Mouse (Mus musculus): ENCODE data around the gene Cux2. TPM values are rescaled to one million over a fixed set of nuclear protein-coding genes. Genes with fewer than 3 reads are reported as not detected.

Cux2 gene
- polyA plus RNA-seq, 1 experiment from 2014 or later: 2.5 TPM

DNA sequence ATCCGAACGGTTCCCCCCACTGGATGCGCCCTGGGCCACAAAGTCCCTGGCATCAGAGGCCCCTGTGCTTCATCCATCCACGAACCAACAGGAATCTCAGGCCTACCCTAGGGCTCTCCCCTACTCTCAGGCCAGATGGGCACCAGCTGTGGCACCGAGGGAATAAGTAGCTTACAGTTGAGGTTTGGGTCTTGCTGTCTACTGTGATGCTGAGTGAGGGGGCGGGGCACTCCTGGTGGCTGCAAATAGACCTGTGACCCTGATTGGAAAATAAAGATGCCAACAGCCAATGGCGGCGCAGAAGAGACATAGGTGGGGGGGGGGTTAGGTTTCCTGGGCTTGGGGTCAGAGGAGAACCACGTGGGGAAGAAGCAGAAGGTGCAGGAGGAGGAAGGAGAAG, 38.6 kb downstream of the Cux2 start:
- H3K36me3 ChIP-seq: no peaks in the 10 kb centered on the region
- H3K27ac ChIP-seq: no peak overlapping the region
- 30% methylated on average over 9 of the region's 9 CpGs for WGBS
- H3K4me1 ChIP-seq: 0 out of 2 replicates have a peak, but pooled peaks cover 5% of the 10 kb centered on the region
- no peak overlapping the region for H3K4me2 ChIP-seq
- 0 out of 2 replicates have a peak, but pooled peaks cover 3% of the 10 kb centered on the region for H3K27me3 ChIP-seq
- ATAC-seq (ENCODE audit: insufficient number of reproducible peaks, low FRiP score, low TSS enrichment, low read depth): no peak
- no peak overlapping the region for H3K4me3 ChIP-seq
- H3K9me3 ChIP-seq: no peaks in the 10 kb centered on the region
- no peak overlapping the region for H3K9ac ChIP-seq

DNA sequence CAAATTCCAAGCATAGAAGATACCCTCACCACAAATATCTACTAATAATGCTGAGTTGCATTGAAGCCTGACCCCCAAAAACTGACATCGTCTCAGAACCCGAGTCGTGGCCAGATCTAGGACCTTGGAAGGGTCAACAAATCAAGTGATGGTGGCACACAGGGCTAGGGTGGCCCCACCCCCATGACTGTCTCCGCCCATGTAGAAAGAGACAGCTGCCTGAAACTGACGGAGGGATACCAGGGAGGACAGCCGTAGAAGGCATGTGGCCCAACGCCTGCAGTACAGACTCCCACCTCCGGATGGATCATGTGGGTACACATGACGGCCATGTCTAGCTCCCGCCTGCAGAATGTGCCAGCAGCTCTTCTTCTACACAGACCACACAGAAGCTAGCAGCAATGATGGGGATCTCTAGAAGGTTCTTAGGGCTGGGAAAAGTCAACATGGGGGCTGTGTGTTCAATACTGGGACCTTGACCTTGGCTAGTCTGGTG, 41.9 kb downstream of the Cux2 start:
- Histone ChIP-seq H3K27me3 (no peaks in the 10 kb centered on the region), H3K9ac (no peak overlapping the region), H3K27ac (no peak overlapping the region), H3K4me1 (no peaks in the 10 kb centered on the region), H3K4me3 (no peak overlapping the region), H3K9me3 (no peaks in the 10 kb centered on the region), H3K36me3 (no peaks in the 10 kb centered on the region), H3K4me2 (no peak overlapping the region)
- no peak for ATAC-seq (ENCODE audit: insufficient number of reproducible peaks, low FRiP score, low TSS enrichment, low read depth)
- 80% methylated on average over 10 of the region's 10 CpGs for WGBS

DNA sequence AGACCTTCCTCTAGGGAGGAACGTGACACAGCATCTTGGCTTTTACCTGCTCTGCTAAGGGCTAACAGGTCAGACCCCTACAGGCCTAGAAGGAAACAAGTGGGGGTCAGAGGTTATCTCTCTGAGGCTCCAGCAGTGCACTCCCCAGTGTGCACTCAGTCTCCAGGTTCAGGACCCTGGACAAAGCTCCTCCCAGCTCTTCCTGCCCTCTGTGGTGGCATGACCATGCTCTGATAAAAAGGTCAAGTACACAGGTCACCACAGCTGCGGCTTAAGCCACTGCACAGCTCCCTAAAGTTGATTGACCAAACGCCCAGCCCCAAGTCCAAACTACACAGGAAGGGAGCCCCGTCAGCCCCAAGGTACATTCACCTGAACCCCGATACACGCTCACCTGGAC, 46.4 kb downstream of the Cux2 start:
- Histone ChIP-seq H3K36me3 (no peaks in the 10 kb centered on the region), H3K27me3 (no peaks in the 10 kb centered on the region), H3K4me3 (no peak overlapping the region), H3K27ac (no peak overlapping the region), H3K9me3 (no peaks in the 10 kb centered on the region), H3K9ac (no peak overlapping the region), H3K4me2 (no peak overlapping the region), H3K4me1 (no peaks in the 10 kb centered on the region)
- WGBS: 65% methylated on average over 6 of the region's 6 CpGs
- no peak for ATAC-seq (ENCODE audit: insufficient number of reproducible peaks, low FRiP score, low TSS enrichment, low read depth)

- no peaks in the 10 kb centered on the region for H3K36me3 ChIP-seq
- no peaks in the 10 kb centered on the region for H3K9me3 ChIP-seq
- WGBS: 65% methylated on average over 18 of the region's 18 CpGs
- no peak overlapping the region for H3K4me3 ChIP-seq
- no peaks in the 10 kb centered on the region for H3K27me3 ChIP-seq
- H3K27ac ChIP-seq: no peak overlapping the region
- no peak overlapping the region for H3K9ac ChIP-seq
- no peak overlapping the region for H3K4me2 ChIP-seq
- no peaks in the 10 kb centered on the region for H3K4me1 ChIP-seq
- no peak for ATAC-seq (ENCODE audit: insufficient number of reproducible peaks, low FRiP score, low TSS enrichment, low read depth)
Measured at GRCm38 (mm10) chr5:122002148-122002547, 47.8 kb downstream of the Cux2 start.

GRCm38 (mm10) chr5:122001311-122001710, 48.6 kb downstream of the Cux2 start:
- Histone ChIP-seq H3K27ac (no peak overlapping the region), H3K4me2 (no peak overlapping the region), H3K9me3 (no peaks in the 10 kb centered on the region), H3K9ac (no peak overlapping the region), H3K4me3 (no peak overlapping the region), H3K27me3 (no peaks in the 10 kb centered on the region), H3K36me3 (no peaks in the 10 kb centered on the region), H3K4me1 (no peaks in the 10 kb centered on the region)
- no peak for ATAC-seq (ENCODE audit: insufficient number of reproducible peaks, low FRiP score, low TSS enrichment, low read depth)
- WGBS: 86% methylated on average over 9 of the region's 9 CpGs

- Histone ChIP-seq H3K27ac (no peak overlapping the region), H3K27me3 (no peaks in the 10 kb centered on the region), H3K9ac (no peak overlapping the region), H3K36me3 (no peaks in the 10 kb centered on the region), H3K9me3 (no peaks in the 10 kb centered on the region), H3K4me3 (no peak overlapping the region), H3K4me2 (no peak overlapping the region), H3K4me1 (no peaks in the 10 kb centered on the region)
- WGBS: 87% methylated on average over 16 of the region's 16 CpGs
- ATAC-seq (ENCODE audit: insufficient number of reproducible peaks, low FRiP score, low TSS enrichment, low read depth): no peak
Measured at GRCm38 (mm10) chr5:122000381-122000780, 49.5 kb downstream of the Cux2 start.

- no peak overlapping the region for H3K4me3 ChIP-seq
- no peaks in the 10 kb centered on the region for H3K36me3 ChIP-seq
- no peak overlapping the region for H3K27ac ChIP-seq
- no peaks in the 10 kb centered on the region for H3K27me3 ChIP-seq
- H3K4me2 ChIP-seq: no peak overlapping the region
- no peak for ATAC-seq (ENCODE audit: insufficient number of reproducible peaks, low FRiP score, low TSS enrichment, low read depth)
- H3K9ac ChIP-seq: no peak overlapping the region
- WGBS: 56% methylated on average over 10 of the region's 10 CpGs
- no peaks in the 10 kb centered on the region for H3K9me3 ChIP-seq
- H3K4me1 ChIP-seq: peaks cover 2% of the 10 kb centered on the region; the same call in 1 of the 2 replicates
Measured at GRCm38 (mm10) chr5:121998981-121999795, 50.7 kb downstream of the Cux2 start.

GRCm38 (mm10) chr5:121998281-121998680, 51.6 kb downstream of the Cux2 start:
- WGBS: 86% methylated on average over 7 of the region's 7 CpGs

GRCm38 (mm10) chr5:121996701-121997100, 53.2 kb downstream of the Cux2 start:
- no peaks in the 10 kb centered on the region for H3K9me3 ChIP-seq
- no peak overlapping the region for H3K27ac ChIP-seq
- WGBS: 73% methylated on average over 6 of the region's 6 CpGs
- no peak overlapping the region for H3K4me3 ChIP-seq
- ATAC-seq (ENCODE audit: insufficient number of reproducible peaks, low FRiP score, low TSS enrichment, low read depth): no peak
- no peaks in the 10 kb centered on the region for H3K27me3 ChIP-seq
- peaks cover 2% of the 10 kb centered on the region; the same call in 1 of the 2 replicates for H3K4me1 ChIP-seq
- H3K4me2 ChIP-seq: no peak overlapping the region
- no peaks in the 10 kb centered on the region for H3K36me3 ChIP-seq
- no peak overlapping the region for H3K9ac ChIP-seq

More at GRCm38 (mm10) chr5:121998281-121998680, 51.6 kb downstream of the Cux2 start:
- H3K9ac ChIP-seq: no peak overlapping the region
- no peaks in the 10 kb centered on the region for H3K9me3 ChIP-seq
- no peak overlapping the region for H3K4me2 ChIP-seq
- H3K4me3 ChIP-seq: no peak overlapping the region
- no peak overlapping the region for H3K27ac ChIP-seq
- H3K4me1 ChIP-seq: peaks cover 2% of the 10 kb centered on the region; the same call in 1 of the 2 replicates
- ATAC-seq (ENCODE audit: insufficient number of reproducible peaks, low FRiP score, low TSS enrichment, low read depth): no peak
- H3K27me3 ChIP-seq: no peaks in the 10 kb centered on the region
- H3K36me3 ChIP-seq: no peaks in the 10 kb centered on the region

DNA sequence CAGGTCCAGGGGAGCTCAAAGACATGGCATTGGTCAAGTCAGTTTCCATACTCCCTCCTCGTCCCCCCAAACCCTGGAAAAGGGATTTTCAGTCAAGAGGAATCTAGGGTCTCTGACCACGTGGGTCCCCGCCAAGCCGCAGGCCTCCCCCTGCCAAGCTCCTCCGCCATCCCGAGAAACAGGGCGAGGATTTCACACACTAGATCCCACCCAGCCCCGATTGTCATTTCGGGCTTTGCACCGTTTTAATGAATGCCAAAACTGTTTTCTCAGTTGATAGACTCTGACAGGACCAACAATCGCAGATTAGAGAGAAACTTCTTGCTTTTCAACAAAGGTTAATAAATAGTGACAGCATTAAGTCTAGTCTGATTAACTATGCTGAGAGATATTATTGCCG, 55.1 kb downstream of the Cux2 start:
- no peak overlapping the region for H3K4me3 ChIP-seq
- no peak overlapping the region for H3K27ac ChIP-seq
- no peak for ATAC-seq (ENCODE audit: insufficient number of reproducible peaks, low FRiP score, low TSS enrichment, low read depth)
- H3K4me2 ChIP-seq: no peak overlapping the region
- WGBS: 70% methylated on average over 12 of the region's 12 CpGs
- H3K36me3 ChIP-seq: no peaks in the 10 kb centered on the region
- no peaks in the 10 kb centered on the region for H3K27me3 ChIP-seq
- H3K4me1 ChIP-seq: peaks cover 2% of the 10 kb centered on the region; the same call in 1 of the 2 replicates
- H3K9me3 ChIP-seq: no peaks in the 10 kb centered on the region
- no peak overlapping the region for H3K9ac ChIP-seq

- H3K9ac ChIP-seq: no peak overlapping the region
- no peak overlapping the region for H3K4me3 ChIP-seq
- H3K9me3 ChIP-seq: no peaks in the 10 kb centered on the region
- WGBS: 43% methylated on average over 6 of the region's 6 CpGs
- no peaks in the 10 kb centered on the region for H3K27me3 ChIP-seq
- H3K36me3 ChIP-seq: no peaks in the 10 kb centered on the region
- ATAC-seq (ENCODE audit: insufficient number of reproducible peaks, low FRiP score, low TSS enrichment, low read depth): no peak
- H3K4me1 ChIP-seq: peaks cover 2% of the 10 kb centered on the region; the same call in 1 of the 2 replicates
- no peak overlapping the region for H3K4me2 ChIP-seq
- no peak overlapping the region for H3K27ac ChIP-seq
Measured at GRCm38 (mm10) chr5:121991914-121992313, 58.0 kb downstream of the Cux2 start.

GRCm38 (mm10) chr5:121985855-121986254, 64.0 kb downstream of the Cux2 start:
- Histone ChIP-seq H3K9ac (no peak overlapping the region), H3K4me3 (no peak overlapping the region), H3K4me1 (peaks cover 7% of the 10 kb centered on the region), H3K9me3 (no peaks in the 10 kb centered on the region), H3K36me3 (no peaks in the 10 kb centered on the region), H3K27ac (no peak overlapping the region), H3K27me3 (no peaks in the 10 kb centered on the region), H3K4me2 (no peak overlapping the region)
- 71% methylated on average over 9 of the region's 9 CpGs for WGBS
- no peak for ATAC-seq (ENCODE audit: insufficient number of reproducible peaks, low FRiP score, low TSS enrichment, low read depth)
